Mouse (Mus musculus) ovary, adult 18-20 months (tissue): ENCODE measurements around the gene Prr5l.

Source experiments
- DNase-seq: peaks from one replicate; pipeline ENCODE4 v3.0.0; 2022; ENCODE audit warnings: low spot score, mixed read lengths

Gene Prr5l

GRCm38 (mm10) chr2:101882998-101883397, at the start of gene Prr5l:
TSS of gene Prr5l (minus strand) at chr2:101883027.
- DNase-seq, result no peak

- no peak for DNase-seq
Observed at GRCm38 (mm10) chr2:101932169-101932936, 49.5 kb upstream of the Prr5l start.

GRCm38 (mm10) chr2:101925591-101926188, 42.9 kb upstream of the Prr5l start:
- no peak for DNase-seq

- DNase-seq, result no peak
Observed at GRCm38 (mm10) chr2:101925183-101925582, 42.4 kb upstream of the Prr5l start.

GRCm38 (mm10) chr2:101923181-101923580, 40.4 kb upstream of the Prr5l start:
- DNase-seq, result no peak

GRCm38 (mm10) chr2:101922302-101922701, 39.5 kb upstream of the Prr5l start:
- no peak for DNase-seq

- no peak for DNase-seq
Observed at GRCm38 (mm10) chr2:101920136-101920554, 37.3 kb upstream of the Prr5l start.

GRCm38 (mm10) chr2:101918518-101918917, 35.7 kb upstream of the Prr5l start:
- no peak for DNase-seq

- DNase-seq, result no peak
Observed at GRCm38 (mm10) chr2:101909326-101910080, 26.7 kb upstream of the Prr5l start.

- no peak for DNase-seq
Observed at GRCm38 (mm10) chr2:101908773-101909172, 25.9 kb upstream of the Prr5l start.

- no peak for DNase-seq
Observed at GRCm38 (mm10) chr2:101907386-101908022, 24.7 kb upstream of the Prr5l start.

GRCm38 (mm10) chr2:101906379-101906690, 23.5 kb upstream of the Prr5l start:
- DNase-seq, result no peak

- peak; percentile 37 for DNase-seq
Observed at GRCm38 (mm10) chr2:101905534-101906378, 22.9 kb upstream of the Prr5l start.

- no peak for DNase-seq
Observed at GRCm38 (mm10) chr2:101902196-101902595, 19.4 kb upstream of the Prr5l start.

GRCm38 (mm10) chr2:101896425-101897204, 13.8 kb upstream of the Prr5l start:
- no peak for DNase-seq

- no peak for DNase-seq
Observed at GRCm38 (mm10) chr2:101894126-101894525, 11.3 kb upstream of the Prr5l start.

GRCm38 (mm10) chr2:101891143-101891542, 8.3 kb upstream of the Prr5l start:
- no peak for DNase-seq

- DNase-seq, result no peak
Observed at GRCm38 (mm10) chr2:101888886-101889285, 6.1 kb upstream of the Prr5l start.

- peak; percentile 92 for DNase-seq
Observed at GRCm38 (mm10) chr2:101885768-101886438, 3.1 kb upstream of the Prr5l start, which contains the start of gene Commd9. TSS of gene Commd9 (plus strand) at chr2:101886247.

- DNase-seq, result peak; percentile 50
Observed at GRCm38 (mm10) chr2:101884286-101884685, 1.5 kb upstream of the Prr5l start.
